Mouse (Mus musculus): Measurements from ENCODE around the gene Dqx1.

Dqx1 gene

GRCm38 (mm10) chr6:83033249-83034185 is 24.1 kb upstream of the Dqx1 start, which contains the start of the genes Dok1 and Loxl3:
TSS of gene Dok1 (minus strand) at chr6:83033471.
TSS of gene Loxl3 (plus strand) at chr6:83034173.
- DNase-seq = peak; percentile 80

GRCm38 (mm10) chr6:83034463-83035055 is 23.1 kb upstream of the Dqx1 start:
- DNase-seq = no peak

- DNase-seq = no peak
Measured at GRCm38 (mm10) chr6:83037188-83037587, 20.5 kb upstream of the Dqx1 start.

- DNase-seq = peak; percentile 96
Measured at GRCm38 (mm10) chr6:83038496-83039012, 19.1 kb upstream of the Dqx1 start.

GRCm38 (mm10) chr6:83040601-83041000 is 17.0 kb upstream of the Dqx1 start:
- no peak for DNase-seq

GRCm38 (mm10) chr6:83043561-83043960 is 14.1 kb upstream of the Dqx1 start:
- DNase-seq = no peak

- DNase-seq = no peak
Measured at GRCm38 (mm10) chr6:83043993-83044392, 13.7 kb upstream of the Dqx1 start.

- DNase-seq = no peak
Measured at GRCm38 (mm10) chr6:83044742-83045141, 12.9 kb upstream of the Dqx1 start.

GRCm38 (mm10) chr6:83049367-83049766 is 8.3 kb upstream of the Dqx1 start:
- DNase-seq = no peak

- DNase-seq = peak; percentile 52
Measured at GRCm38 (mm10) chr6:83053136-83053960, 4.3 kb upstream of the Dqx1 start.

- DNase-seq = peak; percentile 96
Measured at GRCm38 (mm10) chr6:83054074-83054851, 3.4 kb upstream of the Dqx1 start, which contains the start of gene Aup1. TSS of gene Aup1 (plus strand) at chr6:83054521.

- DNase-seq = peak; percentile 78
Measured at GRCm38 (mm10) chr6:83054871-83055431, 2.7 kb upstream of the Dqx1 start, which contains the start of gene Htra2. TSS of gene Htra2 (minus strand) at chr6:83055273.

- no peak for DNase-seq
Measured at GRCm38 (mm10) chr6:83058725-83059124, 1.1 kb downstream of the Dqx1 start.

- peak; percentile 41 for DNase-seq
Measured at GRCm38 (mm10) chr6:83065995-83066394, 8.4 kb downstream of the Dqx1 start.

GRCm38 (mm10) chr6:83066441-83066840 is 8.8 kb downstream of the Dqx1 start:
- DNase-seq = no peak

- DNase-seq = no peak
Measured at GRCm38 (mm10) chr6:83068221-83068620, 10.6 kb downstream of the Dqx1 start.

- no peak for DNase-seq
Measured at GRCm38 (mm10) chr6:83068706-83069487, 11.3 kb downstream of the Dqx1 start.

GRCm38 (mm10) chr6:83069488-83070246 is 12.0 kb downstream of the Dqx1 start:
- DNase-seq = peak; percentile 38

GRCm38 (mm10) chr6:83070247-83070310 is 12.4 kb downstream of the Dqx1 start, which contains the start of gene Tlx2:
TSS of gene Tlx2 (minus strand) at chr6:83070293.
- DNase-seq = no peak
